Mouse (Mus musculus) megakaryocyte, embryonic 14.5 days (primary cell): ENCODE results near the gene Nfkb1.

Experiments used
- FLI1 ChIP-seq: IDR thresholded peaks from 2 replicates; pipeline ENCODE4 v1.6.1; 2012; ENCODE audit warnings: low read length, inconsistent platforms, mixed read lengths
- GATA1 ChIP-seq: IDR thresholded peaks from 3 replicates; pipeline ENCODE4 v1.6.1; 2012; ENCODE audit warnings: mixed read lengths, low read length, inconsistent platforms, borderline replicate concordance

DNA sequence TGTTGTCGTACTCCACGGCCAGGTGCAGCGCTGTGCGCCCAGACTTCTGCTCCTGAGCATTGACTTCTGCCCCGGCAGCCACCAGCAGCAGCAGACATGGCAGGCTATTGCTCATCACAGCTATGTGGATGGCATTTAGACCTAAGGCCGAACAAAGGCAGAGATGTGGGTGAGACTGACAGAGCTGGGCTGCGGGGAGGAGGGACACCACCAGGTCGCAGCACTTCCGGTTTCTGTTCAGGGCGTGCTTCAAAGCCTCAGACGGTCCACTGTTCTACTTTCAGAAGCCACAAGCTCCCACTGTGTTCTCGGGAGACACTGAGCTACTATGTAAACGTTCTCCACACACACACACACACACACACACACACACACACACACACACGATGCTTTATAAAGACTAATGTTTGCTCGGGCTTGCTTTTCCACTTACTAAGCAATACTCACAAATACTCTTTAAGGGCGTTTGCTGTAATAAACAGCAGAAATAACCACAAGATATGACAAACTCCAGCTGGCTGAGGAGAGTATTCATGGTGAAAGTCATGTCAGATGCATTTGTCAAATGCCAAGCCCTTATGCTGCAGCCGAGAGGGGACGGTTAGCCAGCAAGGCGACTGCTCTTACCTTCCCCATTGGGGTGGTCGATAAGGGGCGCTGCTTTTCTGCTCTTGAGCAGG lies 97.0 kb downstream of the Nfkb1 start:
- TF ChIP-seq GATA1 (no peak), FLI1 (no peak)
